Mouse (Mus musculus): ENCODE measurements around the gene Ptger4.

Ptger4 gene

DNA sequence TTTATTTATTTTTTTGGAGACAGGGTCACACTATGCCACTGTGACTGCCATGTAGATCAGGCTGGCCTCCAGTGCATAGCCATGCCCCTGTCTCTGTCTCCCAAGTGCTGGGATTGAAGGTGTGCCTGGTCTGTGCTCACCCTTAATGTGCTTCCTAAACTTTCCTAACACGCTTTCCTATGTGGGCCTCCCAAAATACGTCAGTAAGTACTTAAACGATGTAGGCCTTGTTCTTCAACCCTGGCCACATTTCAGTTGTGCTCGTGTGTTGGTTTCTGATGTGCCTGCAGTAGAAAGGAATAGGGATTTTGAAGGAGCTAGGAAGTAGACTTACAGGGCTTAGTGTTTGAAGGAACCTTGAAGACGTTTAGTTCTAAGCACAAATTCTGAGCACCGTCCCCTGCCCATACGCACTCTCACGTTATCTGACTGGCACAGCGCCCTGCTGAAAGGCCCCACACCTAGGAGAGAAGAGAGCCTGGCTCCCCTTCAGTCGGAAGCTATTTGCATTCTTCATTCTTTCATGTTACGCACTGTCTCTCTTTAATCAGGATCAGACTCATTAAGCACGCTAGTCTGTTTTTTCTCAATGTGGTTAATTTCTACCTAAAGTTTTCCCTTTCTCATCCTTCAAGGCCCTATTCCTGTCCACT, 78.7 kb downstream of the Ptger4 start:
- no peak for DNase-seq (ENCODE audit: low spot score)

DNA sequence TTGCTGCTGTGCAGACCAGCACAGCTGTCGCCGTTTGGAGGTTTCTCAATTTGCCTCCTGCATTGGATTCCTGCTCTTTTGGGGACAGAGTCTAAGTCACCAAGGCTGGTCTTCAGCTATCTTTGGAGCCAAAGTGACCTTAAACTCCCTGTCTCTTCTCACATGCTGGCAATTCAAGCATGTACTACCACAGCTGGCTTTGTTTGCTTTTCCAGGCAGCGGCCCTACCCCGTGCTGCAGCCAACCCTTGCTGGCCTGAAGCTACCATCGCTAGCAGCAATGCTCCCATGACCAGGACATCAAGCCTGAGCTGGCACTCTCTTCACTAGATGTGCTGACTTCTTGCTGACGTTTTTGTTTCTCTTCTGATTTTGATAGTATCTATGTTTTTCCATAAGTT, 85.2 kb downstream of the Ptger4 start:
- DNase-seq (ENCODE audit: low spot score) = no peak

DNA sequence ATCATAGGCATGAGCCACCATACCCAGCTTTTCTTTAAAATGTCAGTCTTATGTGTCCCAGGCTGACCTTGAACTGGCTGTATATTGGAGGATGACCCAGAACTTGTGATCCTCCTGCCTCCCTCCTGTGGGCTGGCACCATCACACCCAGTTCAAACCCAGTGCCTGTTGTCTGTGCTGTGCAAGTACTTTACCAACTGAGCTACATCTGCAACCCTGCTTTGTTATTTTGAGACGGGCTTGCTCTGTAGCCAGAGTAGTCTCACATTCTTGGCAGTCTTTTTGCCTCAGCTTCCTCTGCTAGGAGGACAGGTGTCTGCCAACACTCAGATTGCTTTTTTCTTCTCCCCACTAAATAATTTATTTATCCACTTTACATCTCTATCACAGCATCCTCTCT, 86.6 kb downstream of the Ptger4 start:
- DNase-seq (ENCODE audit: low spot score) = no peak
